Mouse (Mus musculus) G1E (cell line): ENCODE data around the gene Acvr2a.

Source experiments
- CTCF ChIP-seq: IDR thresholded peaks from 2 replicates; pipeline ENCODE4 v1.5.1; 2012; ENCODE audit warnings: low read depth, low read length, inconsistent platforms, mixed read lengths
- GATA1 ChIP-seq: IDR thresholded peaks from 2 replicates; pipeline ENCODE4 v1.6.1; 2012; ENCODE audit warnings: borderline replicate concordance, low read length, inconsistent platforms, mixed read lengths
- GATA2 ChIP-seq: IDR thresholded peaks from 2 replicates; pipeline ENCODE4 v1.6.1; 2012; ENCODE audit warnings: low read depth, low read length, inconsistent platforms, borderline replicate concordance
- POLR2AphosphoS5 ChIP-seq: IDR thresholded peaks from 2 replicates; pipeline ENCODE4 v1.6.1; 2012; ENCODE audit warnings: low read depth, low read length, inconsistent platforms; ENCODE audit not compliant: insufficient replicate concordance
- TAL1 ChIP-seq: conservative IDR thresholded peaks from 2 replicates; pipeline ENCODE4 v1.6.1; 2012; ENCODE audit warnings: low read depth, low read length, inconsistent platforms, mixed read lengths

GRCm38 (mm10) chr2:48767778-48768177 is 46.1 kb upstream of the Acvr2a start:
- TF ChIP-seq GATA2 (no peak), CTCF (no peak), POLR2AphosphoS5 (no peak), TAL1 (no peak), GATA1 (no peak)
